Mouse (Mus musculus) thymus, postnatal 36 days (tissue): ENCODE data around the gene Per2.

Experiments
- DNase-seq, 2 experiments: peaks; one replicate each; pipeline ENCODE4 v3.0.0; 2022; ENCODE audit warnings: mixed read lengths in 2 of 2

The Per2 gene

GRCm38 (mm10) chr1:91430761-91431160 lies 28.4 kb downstream of the Per2 start:
- DNase-seq = no peak

GRCm38 (mm10) chr1:91429212-91429611 lies 29.9 kb downstream of the Per2 start:
- no peak for DNase-seq

- peak; percentile 75 to 79 for DNase-seq
Measured at GRCm38 (mm10) chr1:91428614-91429013, 30.5 kb downstream of the Per2 start.

GRCm38 (mm10) chr1:91426397-91426796 lies 32.7 kb downstream of the Per2 start:
- no peak for DNase-seq

GRCm38 (mm10) chr1:91420601-91421065 lies 38.5 kb downstream of the Per2 start:
- DNase-seq = no peak

- no peak for DNase-seq
Measured at GRCm38 (mm10) chr1:91419862-91420600, 39.1 kb downstream of the Per2 start.

GRCm38 (mm10) chr1:91417991-91418390 lies 41.1 kb downstream of the Per2 start:
- DNase-seq = no peak

- DNase-seq = no peak
Measured at GRCm38 (mm10) chr1:91415311-91415710, 43.8 kb downstream of the Per2 start.

- no peak for DNase-seq
Measured at GRCm38 (mm10) chr1:91414903-91415302, 44.2 kb downstream of the Per2 start.

GRCm38 (mm10) chr1:91413898-91414594 lies 45.1 kb downstream of the Per2 start, which contains the start of gene Hes6:
Gene Hes6 (minus strand): TSS chr1:91414038.
- DNase-seq = peak; percentile 60 to 61

- no peak for DNase-seq
Measured at GRCm38 (mm10) chr1:91413536-91413897, 45.6 kb downstream of the Per2 start.

- peak; percentile 94 to 97 for DNase-seq
Measured at GRCm38 (mm10) chr1:91413030-91413506, 46.1 kb downstream of the Per2 start.

GRCm38 (mm10) chr1:91412286-91413029 lies 46.7 kb downstream of the Per2 start:
- DNase-seq = no peak

GRCm38 (mm10) chr1:91411631-91412285 lies 47.4 kb downstream of the Per2 start:
- DNase-seq = no peak

GRCm38 (mm10) chr1:91407819-91408218 lies 51.3 kb downstream of the Per2 start:
- DNase-seq = no peak

GRCm38 (mm10) chr1:91405406-91406169 lies 53.5 kb downstream of the Per2 start:
- no peak for DNase-seq

- DNase-seq = no peak
Measured at GRCm38 (mm10) chr1:91404976-91405375, 54.1 kb downstream of the Per2 start.

GRCm38 (mm10) chr1:91398260-91399062 lies 60.7 kb downstream of the Per2 start, which contains the start of gene Ilkap:
Gene Ilkap (minus strand): TSS chr1:91398815.
- DNase-seq = peak; percentile 73 to 83

- no peak for DNase-seq
Measured at GRCm38 (mm10) chr1:91397927-91398259, 61.2 kb downstream of the Per2 start.

GRCm38 (mm10) chr1:91390369-91390768 lies 68.8 kb downstream of the Per2 start:
- no peak for DNase-seq

GRCm38 (mm10) chr1:91381091-91381471 lies 78.0 kb downstream of the Per2 start:
- DNase-seq = no peak
